Mouse (Mus musculus) stomach, embryonic 15.5 days (tissue): ENCODE results near the gene Snx29. TPM values are rescaled to one million over a fixed set of nuclear protein-coding genes. Genes with fewer than 3 reads are reported as not detected.

Source experiments
- ATAC-seq: fragments of 200-750 bp; cut with Nextera tagmentation; 2 replicates; pipeline ENCODE4 v1.8.0; 2017; ENCODE audit warnings: low read depth, moderate number of reproducible peaks, moderate TSS enrichment; ENCODE audit not compliant: insufficient read depth, low FRiP score
- H3K27ac ChIP-seq: fragments of 300-500 bp; sonication (generic); 2 replicates; pipeline ENCODE4 v1.5.1; 2015; ENCODE audit warnings: mild to moderate bottlenecking, inconsistent platforms
- H3K27me3 ChIP-seq: fragments of 300-500 bp; sonication (generic); replicated peaks from 2 replicates; pipeline ENCODE4 v1.6.1; 2015; ENCODE audit warnings: inconsistent platforms
- H3K36me3 ChIP-seq: fragments of 300-500 bp; sonication (generic); 2 replicates; pipeline ENCODE4 v1.6.1; 2015; ENCODE audit warnings: inconsistent platforms
- H3K4me1 ChIP-seq: fragments of 300-500 bp; sonication (generic); 2 replicates; pipeline ENCODE4 v1.6.1; 2015; ENCODE audit warnings: inconsistent platforms
- H3K4me2 ChIP-seq: fragments of 300-500 bp; sonication (generic); 2 replicates; pipeline ENCODE4 v1.6.1; 2015; ENCODE audit warnings: mild to moderate bottlenecking, inconsistent platforms
- H3K4me3 ChIP-seq: fragments of 300-500 bp; sonication (generic); replicated peaks from 2 replicates; pipeline ENCODE4 v1.5.1; 2015; ENCODE audit warnings: inconsistent platforms
- H3K9ac ChIP-seq: fragments of 300-500 bp; sonication (generic); 2 replicates; pipeline ENCODE4 v1.6.1; 2015; ENCODE audit warnings: inconsistent platforms
- H3K9me3 ChIP-seq: fragments of 300-500 bp; sonication (generic); 2 replicates; pipeline ENCODE4 v1.6.1; 2016; ENCODE audit warnings: inconsistent platforms
- WGBS: fragments of 180-500 bp; shearing (Covaris S2); methylation state at CpG from one replicate; pipeline ENCODE4 v1.1.7; 2015; 5-methylcytosine and 5-hydroxymethylcytosine counted together
- polyA plus RNA-seq: library from polyadenylated mRNA; unstranded; fragments of >200 nt; fragmentation: Nextera tagmentation; extraction: Ambion mirVana; gene quantifications from 2 replicates; pipeline ENCODE4 v1.2.1, GENCODE M21; 2015

Snx29 gene
- polyA plus RNA-seq, 1 experiment from 2014 or later = 10.1 TPM

DNA sequence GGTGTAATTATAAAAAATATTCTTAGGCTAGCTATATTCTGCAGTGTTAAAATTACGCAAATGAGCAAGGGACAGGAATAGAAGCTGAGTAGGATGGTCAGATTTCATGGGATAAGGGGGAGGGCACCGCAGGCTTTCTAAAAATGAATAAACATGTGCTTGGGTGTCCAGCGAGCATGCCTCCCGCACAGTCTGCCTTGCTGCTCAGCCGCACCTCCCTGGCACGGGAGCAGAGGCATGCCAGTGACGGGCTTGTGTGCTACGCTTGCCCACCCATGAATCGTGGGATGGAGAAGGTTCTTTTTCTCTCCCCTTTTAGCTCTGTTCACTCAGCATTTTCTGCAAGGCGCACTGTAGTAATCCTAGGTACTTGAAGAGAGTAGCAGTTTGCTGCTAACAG, 204.3 kb downstream of the Snx29 start:
- Histone ChIP-seq H3K4me3 (no peak overlapping the region), H3K9me3 (no peaks in the 10 kb centered on the region), H3K9ac (no peak overlapping the region), H3K4me1 (peaks cover 2% of the 10 kb centered on the region; the same call in 1 of the 2 replicates), H3K4me2 (no peak overlapping the region), H3K27me3 (no peaks in the 10 kb centered on the region), H3K36me3 (no peaks in the 10 kb centered on the region), H3K27ac (no peak overlapping the region)
- WGBS = 80% methylated on average over 10 of the region's 10 CpGs
- ATAC-seq = no peak

DNA sequence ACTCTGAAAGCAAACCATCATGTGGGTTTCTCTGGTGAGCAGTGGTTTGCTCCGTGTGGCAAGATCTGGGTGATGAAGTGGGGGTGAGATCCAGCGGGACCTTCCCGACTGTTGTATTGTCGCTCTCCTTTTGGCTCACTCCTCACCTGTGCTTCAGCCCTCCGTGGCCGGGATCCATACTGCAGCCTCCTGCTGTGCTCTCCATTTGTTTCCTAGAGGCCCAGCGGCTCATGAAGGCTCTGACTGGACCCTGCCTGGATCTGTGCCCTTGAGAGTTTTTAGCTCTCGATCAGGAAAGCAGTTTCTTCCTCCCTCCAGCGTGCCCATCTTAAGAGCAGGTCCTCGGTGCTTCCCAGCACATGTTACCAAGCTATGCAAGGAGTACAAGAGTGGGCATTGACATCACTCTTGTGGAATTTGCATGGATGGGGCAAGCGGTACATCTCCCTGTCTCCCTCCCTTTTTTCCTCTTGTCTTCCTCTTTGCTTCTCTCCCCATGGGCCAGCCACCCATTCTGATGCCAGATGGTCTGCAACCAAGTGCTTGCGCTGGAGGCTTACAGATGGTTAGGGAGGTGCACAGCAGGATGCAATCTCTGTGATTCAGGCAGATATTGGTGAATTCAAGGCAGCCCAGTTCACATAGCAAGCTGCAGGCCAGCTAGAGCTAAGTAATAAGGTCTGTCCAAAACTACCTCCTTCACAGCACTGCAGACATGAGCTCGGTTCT, 207.9 kb downstream of the Snx29 start:
- Histone ChIP-seq H3K36me3 (no peaks in the 10 kb centered on the region), H3K4me1 (peaks cover 2% of the 10 kb centered on the region; the same call in 1 of the 2 replicates), H3K9me3 (no peaks in the 10 kb centered on the region), H3K4me3 (no peak overlapping the region), H3K27ac (no peak overlapping the region), H3K4me2 (no peak overlapping the region), H3K27me3 (no peaks in the 10 kb centered on the region), H3K9ac (no peak overlapping the region)
- 52% methylated on average over 13 of the region's 13 CpGs for WGBS
- ATAC-seq = no peak

DNA sequence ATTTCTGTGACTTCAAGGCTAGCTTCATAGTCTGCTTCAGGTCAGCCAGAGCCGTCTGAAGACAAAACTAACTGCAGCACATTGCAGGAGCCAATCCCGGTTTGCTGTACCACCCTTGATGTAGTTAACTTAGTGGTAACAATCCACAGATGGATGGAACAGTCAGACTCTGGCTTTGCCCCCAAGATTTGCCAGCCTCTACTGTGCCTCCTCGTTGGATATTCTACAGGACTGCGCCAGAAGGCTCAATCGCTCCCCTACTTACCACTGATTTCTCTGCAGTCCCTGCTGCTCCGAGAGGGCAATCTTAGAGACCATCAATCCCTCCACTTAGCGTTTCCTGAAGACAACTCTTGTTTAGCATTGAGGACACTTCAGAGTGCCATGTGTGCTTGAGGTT, 208.7 kb downstream of the Snx29 start:
- no peaks in the 10 kb centered on the region for H3K36me3 ChIP-seq
- no peaks in the 10 kb centered on the region for H3K27me3 ChIP-seq
- H3K4me1 ChIP-seq = peaks cover 1% of the 10 kb centered on the region; the same call in 1 of the 2 replicates
- no peak overlapping the region for H3K4me2 ChIP-seq
- H3K9ac ChIP-seq = no peak overlapping the region
- no peak for ATAC-seq
- no peak overlapping the region for H3K4me3 ChIP-seq
- no peak overlapping the region for H3K27ac ChIP-seq
- 85% methylated on average over 7 of the region's 7 CpGs for WGBS
- no peaks in the 10 kb centered on the region for H3K9me3 ChIP-seq

DNA sequence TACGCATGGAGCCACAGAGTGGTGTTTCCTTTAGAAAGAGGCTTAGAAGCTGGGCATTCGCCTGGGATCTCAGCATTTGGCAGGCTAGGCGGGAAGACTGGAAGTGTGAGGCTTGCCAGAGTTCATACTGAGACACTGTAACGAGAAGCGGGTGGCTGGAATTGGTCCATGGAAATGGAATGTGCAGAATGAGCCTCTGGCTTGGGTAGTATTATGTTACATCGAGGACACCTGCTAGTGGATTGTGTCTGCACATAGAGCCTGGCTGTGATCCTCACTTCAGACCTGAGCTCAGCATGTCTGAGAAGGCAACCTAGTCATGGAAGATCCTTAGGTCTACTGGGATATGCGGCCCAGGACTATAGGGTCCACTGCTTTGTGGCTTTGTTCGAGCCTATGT, 209.9 kb downstream of the Snx29 start:
- WGBS = 52% methylated on average over 8 of the region's 8 CpGs
- Histone ChIP-seq H3K36me3 (no peaks in the 10 kb centered on the region), H3K4me1 (no peaks in the 10 kb centered on the region), H3K4me3 (no peak overlapping the region), H3K4me2 (no peak overlapping the region), H3K27me3 (no peaks in the 10 kb centered on the region), H3K9me3 (no peaks in the 10 kb centered on the region), H3K27ac (no peak overlapping the region), H3K9ac (no peak overlapping the region)
- no peak for ATAC-seq

DNA sequence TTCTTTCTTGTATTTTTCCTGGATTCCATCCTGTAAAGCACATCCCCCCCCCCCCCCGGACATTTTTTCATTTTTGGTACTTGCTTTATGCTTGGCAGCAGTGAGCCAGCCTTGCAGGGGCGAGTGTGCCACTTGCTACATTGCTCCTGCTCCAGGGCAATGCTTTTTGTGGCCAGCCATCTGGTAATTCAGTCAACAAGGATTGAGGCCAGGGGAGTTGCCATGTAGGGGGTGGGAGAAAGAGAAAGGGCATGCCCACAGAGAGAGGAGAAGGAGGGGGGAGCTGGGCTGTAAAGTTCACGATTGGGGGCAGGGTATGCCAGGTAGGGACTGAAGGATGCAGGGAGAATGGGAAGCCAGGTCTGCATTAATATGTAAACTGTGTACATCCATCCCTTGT, 210.7 kb downstream of the Snx29 start:
- no peaks in the 10 kb centered on the region for H3K4me1 ChIP-seq
- 80% methylated on average over 3 of the region's 3 CpGs for WGBS
- H3K9ac ChIP-seq = no peak overlapping the region
- no peak overlapping the region for H3K4me2 ChIP-seq
- H3K27me3 ChIP-seq = no peaks in the 10 kb centered on the region
- H3K36me3 ChIP-seq = no peaks in the 10 kb centered on the region
- H3K27ac ChIP-seq = no peak overlapping the region
- no peaks in the 10 kb centered on the region for H3K9me3 ChIP-seq
- no peak for ATAC-seq
- no peak overlapping the region for H3K4me3 ChIP-seq

DNA sequence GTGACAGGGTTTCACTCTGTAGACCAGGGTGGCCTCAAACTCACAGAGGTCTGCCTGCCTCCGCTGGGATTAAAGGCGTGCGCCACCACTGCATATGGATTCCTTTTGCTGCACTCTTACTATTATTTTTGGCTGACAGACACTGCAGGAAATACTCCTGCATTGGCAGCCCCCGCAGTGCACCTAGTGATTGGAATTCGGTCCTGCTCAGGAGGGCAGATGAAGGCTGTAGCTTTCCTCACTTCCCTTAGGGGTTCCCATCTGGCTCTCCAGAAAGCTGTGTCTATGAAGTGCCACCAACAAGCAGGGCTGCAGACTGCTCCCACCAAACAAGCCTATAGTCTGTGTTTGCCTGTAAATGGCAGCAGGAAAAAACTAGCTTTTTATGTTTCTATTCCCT, 215.0 kb downstream of the Snx29 start:
- Histone ChIP-seq H3K27me3 (no peaks in the 10 kb centered on the region), H3K4me1 (no peaks in the 10 kb centered on the region), H3K36me3 (no peaks in the 10 kb centered on the region), H3K4me2 (no peak overlapping the region), H3K27ac (no peak overlapping the region), H3K9ac (no peak overlapping the region), H3K9me3 (no peaks in the 10 kb centered on the region), H3K4me3 (no peak overlapping the region)
- 68% methylated on average over 5 of the region's 5 CpGs for WGBS
- no peak for ATAC-seq

DNA sequence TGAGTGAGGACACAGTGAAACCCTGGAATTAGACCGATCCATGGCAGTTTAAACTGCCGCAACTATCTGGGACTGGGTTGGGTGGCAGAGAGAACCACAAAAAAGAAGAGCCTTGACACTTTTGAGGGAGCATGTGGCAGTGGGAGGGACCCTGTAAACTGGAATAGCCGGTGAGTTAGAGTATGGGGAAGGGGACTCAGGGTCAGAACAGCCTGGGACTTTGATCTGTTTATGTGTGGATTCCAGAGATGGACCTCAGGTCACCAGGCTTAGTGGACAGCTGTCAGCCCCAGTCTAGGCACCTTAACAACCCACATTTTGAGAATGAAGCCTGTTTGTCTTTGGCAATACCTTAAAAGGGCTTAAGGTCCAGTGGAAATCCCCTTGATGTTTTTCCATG, 215.5 kb downstream of the Snx29 start:
- Histone ChIP-seq H3K9ac (no peak overlapping the region), H3K4me2 (no peak overlapping the region), H3K27ac (no peak overlapping the region), H3K36me3 (no peaks in the 10 kb centered on the region), H3K4me1 (no peaks in the 10 kb centered on the region), H3K9me3 (no peaks in the 10 kb centered on the region), H3K4me3 (no peak overlapping the region), H3K27me3 (no peaks in the 10 kb centered on the region)
- no peak for ATAC-seq
- WGBS = 54% methylated on average over 3 of the region's 3 CpGs

DNA sequence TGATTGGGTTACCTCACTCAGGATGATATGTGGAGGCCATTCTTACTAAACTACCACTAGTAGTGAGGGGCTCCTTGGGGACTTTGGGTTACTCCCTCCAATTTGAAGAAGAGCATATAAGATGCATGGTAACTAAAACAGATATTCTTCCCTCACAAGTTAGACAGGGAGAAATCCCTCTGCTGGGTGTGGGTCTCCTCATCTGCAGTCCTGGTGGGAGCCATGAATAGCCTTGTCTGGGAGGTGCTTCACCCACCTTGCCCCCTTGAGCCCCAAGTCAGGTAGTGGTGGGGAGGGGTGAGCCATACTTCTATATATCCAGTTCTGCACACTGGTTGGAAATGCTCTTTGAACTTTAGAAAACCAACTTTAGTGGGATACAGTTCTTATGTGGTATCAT, 218.3 kb downstream of the Snx29 start:
- Histone ChIP-seq H3K9me3 (no peaks in the 10 kb centered on the region), H3K36me3 (no peaks in the 10 kb centered on the region), H3K4me3 (no peak overlapping the region), H3K4me2 (no peak overlapping the region), H3K4me1 (no peaks in the 10 kb centered on the region), H3K9ac (no peak overlapping the region), H3K27me3 (no peaks in the 10 kb centered on the region), H3K27ac (no peak overlapping the region)
- no peak for ATAC-seq

DNA sequence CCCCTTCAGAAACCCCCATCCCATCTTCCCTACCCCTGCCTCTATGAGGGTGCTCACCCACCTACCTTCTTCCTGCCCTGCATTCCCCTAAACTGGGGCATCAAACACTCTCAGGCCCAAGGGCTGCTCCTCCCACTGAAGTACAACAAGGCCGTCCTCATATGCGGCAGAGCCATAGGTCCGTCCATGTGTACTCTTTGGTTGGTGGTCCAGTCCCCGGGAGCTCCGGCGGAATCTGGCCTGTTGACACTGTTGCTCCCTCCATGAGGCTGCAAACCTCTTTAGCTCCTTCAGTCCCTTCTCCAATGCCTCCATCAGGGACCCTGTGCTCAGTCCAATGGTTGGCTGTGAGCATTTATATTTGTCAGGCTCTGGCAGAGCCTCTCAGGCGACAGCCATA, 219.1 kb downstream of the Snx29 start:
- H3K27me3 ChIP-seq = no peaks in the 10 kb centered on the region
- H3K4me2 ChIP-seq = no peak overlapping the region
- no peak overlapping the region for H3K27ac ChIP-seq
- ATAC-seq = no peak
- no peaks in the 10 kb centered on the region for H3K4me1 ChIP-seq
- H3K36me3 ChIP-seq = no peaks in the 10 kb centered on the region
- no peaks in the 10 kb centered on the region for H3K9me3 ChIP-seq
- WGBS = 75% methylated on average over 7 of the region's 7 CpGs
- no peak overlapping the region for H3K4me3 ChIP-seq
- no peak overlapping the region for H3K9ac ChIP-seq

DNA sequence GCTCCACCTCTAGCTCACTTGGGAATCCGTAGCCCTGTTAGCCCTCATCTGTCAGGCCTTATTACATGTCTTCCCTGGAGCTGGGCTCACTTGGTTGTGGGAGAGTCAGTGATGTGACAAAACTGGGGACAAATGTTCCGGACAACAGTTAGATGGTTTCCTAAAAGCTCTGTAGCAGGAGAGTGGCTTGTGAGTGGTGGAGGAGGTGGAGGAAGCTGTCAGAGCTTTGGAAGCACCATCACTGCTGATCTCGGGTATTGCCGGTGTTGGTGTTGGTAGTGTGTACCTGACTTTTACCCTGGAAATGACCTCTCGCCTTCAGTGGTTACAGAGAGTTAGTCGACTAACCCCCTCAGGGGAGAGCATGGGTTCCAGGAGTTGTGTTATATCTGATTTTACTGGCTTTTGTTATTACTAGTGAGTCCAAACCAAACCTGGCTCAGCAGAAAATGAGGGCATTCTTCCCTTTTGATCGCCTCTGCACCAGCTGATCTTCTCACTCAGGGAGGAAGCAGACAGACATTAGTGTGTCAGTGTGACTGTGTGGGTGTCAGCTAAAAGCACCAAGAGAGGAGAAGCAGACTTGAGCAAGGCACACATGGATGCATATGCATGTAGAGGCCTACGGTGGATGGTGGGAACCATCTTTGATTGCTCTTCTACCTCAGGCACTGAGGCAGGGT, 227.5 kb downstream of the Snx29 start:
- no peaks in the 10 kb centered on the region for H3K27me3 ChIP-seq
- WGBS = 84% methylated on average over 8 of the region's 8 CpGs
- H3K9me3 ChIP-seq = no peaks in the 10 kb centered on the region
- H3K4me1 ChIP-seq = no peaks in the 10 kb centered on the region
- H3K36me3 ChIP-seq = no peaks in the 10 kb centered on the region
- ATAC-seq = no peak
- no peak overlapping the region for H3K4me3 ChIP-seq
- no peak overlapping the region for H3K9ac ChIP-seq
- H3K4me2 ChIP-seq = no peak overlapping the region
- no peak overlapping the region for H3K27ac ChIP-seq

DNA sequence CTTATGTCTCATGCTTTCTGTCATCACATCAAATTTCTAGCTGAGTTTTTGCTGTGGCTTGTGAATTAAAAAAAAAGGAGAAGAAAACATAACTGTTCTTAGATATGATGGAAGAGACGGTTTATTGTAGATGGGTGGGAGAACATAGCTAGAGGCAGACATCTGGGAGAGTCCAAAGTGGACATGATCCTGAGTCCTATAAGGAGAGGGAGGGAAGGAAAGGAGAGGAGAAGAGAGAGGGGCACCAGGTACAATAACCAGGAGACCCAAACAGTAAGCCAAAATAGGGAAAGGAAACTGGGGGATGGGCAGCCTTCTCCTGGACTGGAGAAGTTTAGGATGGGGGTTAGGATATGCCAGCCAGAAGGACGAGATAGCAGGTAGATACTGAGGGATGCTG, 239.0 kb downstream of the Snx29 start:
- ATAC-seq = no peak
- WGBS = 71% methylated on average over 2 of the region's 2 CpGs
- no peak overlapping the region for H3K4me2 ChIP-seq
- H3K9ac ChIP-seq = no peak overlapping the region
- no peaks in the 10 kb centered on the region for H3K36me3 ChIP-seq
- H3K9me3 ChIP-seq = no peaks in the 10 kb centered on the region
- no peaks in the 10 kb centered on the region for H3K27me3 ChIP-seq
- no peaks in the 10 kb centered on the region for H3K4me1 ChIP-seq
- no peak overlapping the region for H3K4me3 ChIP-seq
- no peak overlapping the region for H3K27ac ChIP-seq

DNA sequence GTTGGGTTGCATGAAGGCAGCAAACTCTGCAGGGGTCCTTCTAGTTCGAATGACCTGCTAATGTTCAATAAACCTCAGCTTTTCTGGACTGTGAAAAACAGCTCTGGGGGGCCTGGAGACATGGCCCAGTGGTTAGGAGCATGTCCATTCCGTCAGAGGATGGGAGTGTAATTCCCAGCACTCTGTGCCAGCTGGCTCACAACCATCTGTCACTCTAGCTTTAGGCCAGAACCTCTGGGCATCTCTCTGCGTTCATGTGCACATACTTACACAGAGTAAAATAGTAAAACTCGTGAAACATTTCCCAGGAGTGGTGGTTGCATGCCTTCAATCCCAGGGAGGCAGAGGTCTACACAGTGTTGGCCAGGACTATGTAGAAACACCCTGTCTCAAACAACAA, 241.1 kb downstream of the Snx29 start:
- Histone ChIP-seq H3K9ac (no peak overlapping the region), H3K27me3 (no peaks in the 10 kb centered on the region), H3K4me2 (no peak overlapping the region), H3K4me3 (no peak overlapping the region), H3K4me1 (no peaks in the 10 kb centered on the region), H3K27ac (no peak overlapping the region), H3K9me3 (no peaks in the 10 kb centered on the region), H3K36me3 (no peaks in the 10 kb centered on the region)
- no peak for ATAC-seq
- 60% methylated on average over 4 of the region's 4 CpGs for WGBS
